ENCODE assay signal across 8 mouse cellular contexts in genomic region chr2:130294936-130295277, GRCm38 (mm10). TPM values are rescaled to one million over a fixed set of nuclear protein-coding genes. Genes with fewer than 3 reads are reported as not detected.
A peak's percentile ranks its signal among the peaks of the same experiment; 100 is the strongest.
DNase-seq lines count a peak whose midpoint lies in the region; ATAC-seq and TF ChIP-seq lines count a peak whose summit lies in the region.

TSS of gene Ebf4 (plus strand) at chr2:130295169.

- WGBS in kidney, embryonic 16.5 days, result under 1% methylated on average over 31 of the region's 39 CpGs
- WGBS in lung, postnatal 0 days, result 5% methylated on average over 4 of the region's 39 CpGs
- WGBS in stomach, embryonic 14.5 days, result 1% methylated on average over 34 of the region's 39 CpGs

- H3K36me3 ChIP-seq in kidney, embryonic 16.5 days (ENCODE audit: insufficient read depth, low read length), result no peaks in the 10 kb centered on the region
- H3K36me3 ChIP-seq in lung, postnatal 0 days (ENCODE audit: insufficient read depth, low read length), result no peaks in the 10 kb centered on the region
- H3K36me3 ChIP-seq in stomach, embryonic 14.5 days (ENCODE audit: control insufficient read depth, insufficient read depth, low read length), result no peaks in the 10 kb centered on the region

- H3K4me3 ChIP-seq in kidney, embryonic 16.5 days (ENCODE audit: low read length), result peak within 1 kb of the TSS; percentile 72
- H3K4me3 ChIP-seq in lung, postnatal 0 days (ENCODE audit: low read depth, low read length), result peak within 1 kb of the TSS; percentile 69
- peak within 1 kb of the TSS; percentile 70 for H3K4me3 ChIP-seq in stomach, embryonic 14.5 days (ENCODE audit: low read depth, low read length)

- H3K27ac ChIP-seq in kidney, embryonic 16.5 days (ENCODE audit: low read length), result peak within 1 kb of the TSS; percentile 64
- no peak within 1 kb of the TSS for H3K27ac ChIP-seq in lung, postnatal 0 days (ENCODE audit: low read length)
- peak within 1 kb of the TSS; percentile 48 for H3K27ac ChIP-seq in stomach, embryonic 14.5 days (ENCODE audit: low read length)

- ATAC-seq in kidney, embryonic 16.5 days (ENCODE audit: low FRiP score, low TSS enrichment), result peak; percentile 73
- peak; percentile 81 for ATAC-seq in lung, postnatal 0 days
- peak; percentile 80 for ATAC-seq in stomach, embryonic 14.5 days (ENCODE audit: insufficient number of reproducible peaks, insufficient read depth, low FRiP score, low read depth)
- ATAC-seq in inflammation-experienced regulatory T-cells, adult 6 months, result no peak

- peak within 1 kb of the TSS; percentile 74 for H3K4me2 ChIP-seq in kidney, embryonic 16.5 days (replicated peaks; ENCODE audit: low read depth, low read length)
- peak within 1 kb of the TSS; percentile 93 for H3K4me2 ChIP-seq in lung, postnatal 0 days (replicated peaks; ENCODE audit: low read depth, low read length)
- peak within 1 kb of the TSS; percentile 69 for H3K4me2 ChIP-seq in stomach, embryonic 14.5 days (replicated peaks; ENCODE audit: low read depth, low read length)

- H3K27me3 ChIP-seq in kidney, embryonic 16.5 days (ENCODE audit: insufficient read depth, low read length), result peaks cover 5% of the 10 kb centered on the region; the same call in 1 of the 2 replicates
- H3K27me3 ChIP-seq in lung, postnatal 0 days (replicated peaks; ENCODE audit: insufficient read depth, low read length), result peaks cover 20% of the 10 kb centered on the region
- H3K27me3 ChIP-seq in stomach, embryonic 14.5 days (ENCODE audit: control insufficient read depth, insufficient read depth, low read length), result no peaks in the 10 kb centered on the region

- TF ChIP-seq CTCF in lung, postnatal 0 days (IDR thresholded peaks at IDR 0.05), result no peak

- DNase-seq in right cerebral cortex, postnatal 14 days, result peak; percentile 54
- no peak for DNase-seq in right cerebral cortex, adult 18-20 months
- DNase-seq in cerebellum, adult 9-11 months, result peak; percentile 33
- peak; percentile 68 for DNase-seq in heart, adult 18-20 months
- DNase-seq in lung, postnatal 0 days (ENCODE audit: low spot score), result peak; percentile 44

- H3K9ac ChIP-seq in kidney, embryonic 16.5 days (replicated peaks; ENCODE audit: low read length), result peak within 1 kb of the TSS; percentile 73
- peak within 1 kb of the TSS; percentile 29; the same call in 1 of the 2 replicates for H3K9ac ChIP-seq in lung, postnatal 0 days (replicated peaks; ENCODE audit: low read depth)
- H3K9ac ChIP-seq in stomach, embryonic 14.5 days (replicated peaks; ENCODE audit: low read depth, low read length), result peak within 1 kb of the TSS; percentile 76

- TF ChIP-seq EP300 in lung, postnatal 0 days (IDR thresholded peaks at IDR 0.05), result no peak

- peaks cover 34% of the 10 kb centered on the region for H3K4me1 ChIP-seq in kidney, embryonic 16.5 days (ENCODE audit: insufficient read depth, low read length)
- peaks cover 6% of the 10 kb centered on the region for H3K4me1 ChIP-seq in lung, postnatal 0 days (ENCODE audit: insufficient read depth, low read depth, low read length)
- H3K4me1 ChIP-seq in stomach, embryonic 14.5 days (ENCODE audit: control insufficient read depth, insufficient read depth, low read length), result peaks cover 8% of the 10 kb centered on the region; the same call in 1 of the 2 replicates

- no peaks in the 10 kb centered on the region for H3K9me3 ChIP-seq in kidney, embryonic 16.5 days (ENCODE audit: low read length)
- no peaks in the 10 kb centered on the region for H3K9me3 ChIP-seq in lung, postnatal 0 days (ENCODE audit: low read length)
- H3K9me3 ChIP-seq in stomach, embryonic 14.5 days (ENCODE audit: control insufficient read depth, low read depth, low read length), result no peaks in the 10 kb centered on the region

RNA-seq across cellular contexts. Expression of gene Ebf4, which starts in this region (rescaled TPM):
- total RNA-seq in heart, adult 18-20 months (2021), result under 1 TPM; 0.30 to 0.44 TPM
- 2.1 and 2.3 TPM in 2 replicates for polyA plus RNA-seq in kidney, embryonic 16.5 days (2015; fragmentation: Nextera tagmentation; extraction: Ambion mirVana)
- 0.80 and 0.88 TPM in 2 replicates for polyA plus RNA-seq in lung, postnatal 0 days (2015; fragmentation: Nextera tagmentation; extraction: Ambion mirVana)
- 3.7 and 4.7 TPM in 2 replicates for polyA plus RNA-seq in stomach, embryonic 14.5 days (2014; fragmentation: Nextera tagmentation; extraction: Ambion mirVana)
- polyA plus RNA-seq in inflammation-experienced regulatory T-cells, adult 6 months (2017; shearing (Covaris generic)), result not detected

Comparison
In these comparisons a context has a peak if more than half of its experiments do, and no peak if none do; other contexts are left out.
1. Peak in DNase-seq in heart, adult 18-20 months; RNA of the gene not detected or under 1 TPM.
2. Peak in DNase-seq, ATAC-seq, H3K4me3 ChIP-seq, H3K9ac ChIP-seq and H3K4me2 ChIP-seq in lung, postnatal 0 days; RNA of the gene not detected or under 1 TPM.